Mouse (Mus musculus) heart, embryonic 10.5 days (tissue): ENCODE results near the gene Rpl5. TPM values are rescaled to one million over a fixed set of nuclear protein-coding genes. Genes with fewer than 3 reads are reported as not detected.
"Not testable (repeated sequence)": the region's sequence is repeated elsewhere in the genome, so short reads cannot be mapped to it uniquely, and the experiment has no call there.

Source experiments
- DNase-seq: peaks from one replicate; pipeline ENCODE4 v3.0.0-alpha.2; 2017; ENCODE audit warnings: low spot score
- H3K27ac ChIP-seq: fragments of 300-500 bp; sonication (generic); 2 replicates; pipeline ENCODE4 v1.5.1; 2016; ENCODE audit warnings: mild to moderate bottlenecking
- H3K27me3 ChIP-seq: fragments of 300-500 bp; sonication (generic); 2 replicates; pipeline ENCODE4 v1.6.1; 2016; ENCODE audit warnings: mild to moderate bottlenecking; ENCODE audit not compliant: poor library complexity, insufficient read depth, severe bottlenecking
- H3K36me3 ChIP-seq: fragments of 300-500 bp; sonication (generic); 2 replicates; pipeline ENCODE4 v1.6.1; 2016; ENCODE audit warnings: mild to moderate bottlenecking, moderate library complexity
- H3K4me1 ChIP-seq: fragments of 300-500 bp; sonication (generic); 2 replicates; pipeline ENCODE4 v1.6.1; 2016; ENCODE audit warnings: mild to moderate bottlenecking
- H3K4me3 ChIP-seq: fragments of 300-500 bp; sonication (generic); 2 replicates; pipeline ENCODE4 v1.5.1; 2016; ENCODE audit warnings: mild to moderate bottlenecking, moderate library complexity
- H3K9me3 ChIP-seq: fragments of 300-500 bp; sonication (generic); 2 replicates; pipeline ENCODE4 v1.6.1; 2016; ENCODE audit warnings: mild to moderate bottlenecking, moderate library complexity
- WGBS: fragments of 180-500 bp; shearing (Covaris S2); methylation state at CpG from one replicate; pipeline ENCODE4 v1.1.7; 2016; 5-methylcytosine and 5-hydroxymethylcytosine counted together
- polyA plus RNA-seq: library from polyadenylated mRNA; unstranded; fragments of >200 nt; fragmentation: Nextera tagmentation; extraction: Ambion mirVana; gene quantifications from 2 replicates; pipeline ENCODE4 v1.2.1, GENCODE M21; 2016

Rpl5 gene
- polyA plus RNA-seq, 1 experiment from 2014 or later = 78.8 TPM

- H3K4me1 ChIP-seq = peaks cover 27% of the 10 kb centered on the region
- H3K27me3 ChIP-seq = no peaks in the 10 kb centered on the region
- no peaks in the 10 kb centered on the region for H3K36me3 ChIP-seq
- DNase-seq = peak; percentile 89
- H3K4me3 ChIP-seq = peak overlapping the region; percentile 30; the same call in 1 of the 2 replicates
- WGBS = 43% methylated on average over 7 of the region's 7 CpGs
- H3K27ac ChIP-seq = peak overlapping the region; percentile 75
- no peaks in the 10 kb centered on the region for H3K9me3 ChIP-seq
These were observed 26.4 kb upstream of the Rpl5 start for GRCm38 (mm10) chr5:107873886-107874302.

GRCm38 (mm10) chr5:107874561-107875260, 25.6 kb upstream of the Rpl5 start, which contains the start of gene Evi5:
TSS of gene Evi5 (minus strand) at chr5:107875107.
- H3K27me3 ChIP-seq = no peaks in the 10 kb centered on the region
- H3K4me1 ChIP-seq = peaks cover 27% of the 10 kb centered on the region
- H3K9me3 ChIP-seq = no peaks in the 10 kb centered on the region
- H3K4me3 ChIP-seq = peak within 1 kb of the TSS; percentile 30; the same call in 1 of the 2 replicates
- DNase-seq = peak; percentile 79
- peak within 1 kb of the TSS; percentile 75 for H3K27ac ChIP-seq
- WGBS = 33% methylated on average over 4 of the region's 4 CpGs
- no peaks in the 10 kb centered on the region for H3K36me3 ChIP-seq

- peaks cover 27% of the 10 kb centered on the region for H3K4me1 ChIP-seq
- no peaks in the 10 kb centered on the region for H3K9me3 ChIP-seq
- H3K27me3 ChIP-seq = no peaks in the 10 kb centered on the region
- no peak for DNase-seq
- H3K36me3 ChIP-seq = no peaks in the 10 kb centered on the region
- H3K27ac ChIP-seq = peak overlapping the region; percentile 62; the same call in 1 of the 2 replicates
- H3K4me3 ChIP-seq = no peak overlapping the region
These were observed 25.1 kb upstream of the Rpl5 start for GRCm38 (mm10) chr5:107875261-107875611.

GRCm38 (mm10) chr5:107877053-107877452, 23.2 kb upstream of the Rpl5 start:
- Histone ChIP-seq H3K9me3 (no peaks in the 10 kb centered on the region), H3K27me3 (no peaks in the 10 kb centered on the region), H3K36me3 (no peaks in the 10 kb centered on the region), H3K4me3 (no peak overlapping the region), H3K27ac (no peak overlapping the region), H3K4me1 (peaks cover 27% of the 10 kb centered on the region)
- WGBS = 74% methylated on average over 1 of the region's 1 CpGs
- no peak for DNase-seq

- H3K4me3 ChIP-seq = no peak overlapping the region
- DNase-seq = no peak
- H3K27me3 ChIP-seq = no peaks in the 10 kb centered on the region
- H3K36me3 ChIP-seq = no peaks in the 10 kb centered on the region
- H3K27ac ChIP-seq = no peak overlapping the region
- H3K9me3 ChIP-seq = no peaks in the 10 kb centered on the region
- H3K4me1 ChIP-seq = no peaks in the 10 kb centered on the region
- WGBS = 73% methylated on average over 5 of the region's 5 CpGs
These were observed 19.6 kb upstream of the Rpl5 start for GRCm38 (mm10) chr5:107880710-107881109.

GRCm38 (mm10) chr5:107889994-107890888, 10.1 kb upstream of the Rpl5 start:
- no peaks in the 10 kb centered on the region for H3K36me3 ChIP-seq
- no peaks in the 10 kb centered on the region for H3K9me3 ChIP-seq
- H3K4me1 ChIP-seq = peaks cover 7% of the 10 kb centered on the region; the same call in 1 of the 2 replicates
- no peaks in the 10 kb centered on the region for H3K27me3 ChIP-seq
- H3K27ac ChIP-seq = no peak overlapping the region
- no peak for DNase-seq
- 52% methylated on average over 9 of the region's 9 CpGs for WGBS
- no peak overlapping the region for H3K4me3 ChIP-seq

- not testable (repeated sequence) for H3K27me3 ChIP-seq, H3K9me3 ChIP-seq, DNase-seq, H3K4me3 ChIP-seq, H3K27ac ChIP-seq, H3K4me1 ChIP-seq, H3K36me3 ChIP-seq
- WGBS = 86% methylated on average over 1 of the region's 1 CpGs
These were observed 8.8 kb upstream of the Rpl5 start for GRCm38 (mm10) chr5:107891515-107891914.

- DNase-seq = no peak
- no peaks in the 10 kb centered on the region for H3K27me3 ChIP-seq
- 68% methylated on average over 7 of the region's 7 CpGs for WGBS
These were observed 5.6 kb upstream of the Rpl5 start for GRCm38 (mm10) chr5:107894676-107895075.

GRCm38 (mm10) chr5:107896265-107896664, 4.0 kb upstream of the Rpl5 start:
- no peaks in the 10 kb centered on the region for H3K27me3 ChIP-seq
- H3K4me3 ChIP-seq = no peak overlapping the region
- no peak overlapping the region for H3K27ac ChIP-seq
- no peaks in the 10 kb centered on the region for H3K36me3 ChIP-seq
- H3K4me1 ChIP-seq = no peaks in the 10 kb centered on the region
- H3K9me3 ChIP-seq = no peaks in the 10 kb centered on the region
- DNase-seq = no peak
- WGBS = 66% methylated on average over 1 of the region's 1 CpGs

More at GRCm38 (mm10) chr5:107894676-107895075, 5.6 kb upstream of the Rpl5 start:
- no peak overlapping the region for H3K27ac ChIP-seq
- peaks cover 7% of the 10 kb centered on the region; the same call in 1 of the 2 replicates for H3K4me1 ChIP-seq
- no peaks in the 10 kb centered on the region for H3K9me3 ChIP-seq
- H3K36me3 ChIP-seq = no peaks in the 10 kb centered on the region
- no peak overlapping the region for H3K4me3 ChIP-seq

- Histone ChIP-seq H3K4me3 (peak overlapping the region; percentile 87), H3K4me1 (peaks cover 4% of the 10 kb centered on the region; the same call in 1 of the 2 replicates), H3K27me3 (no peaks in the 10 kb centered on the region), H3K9me3 (no peaks in the 10 kb centered on the region), H3K36me3 (peaks cover 40% of the 10 kb centered on the region), H3K27ac (peak overlapping the region; percentile 95)
- under 1% methylated on average over 23 of the region's 23 CpGs for WGBS
- DNase-seq = no peak
These were observed 813 bp downstream of the Rpl5 start for GRCm38 (mm10) chr5:107901014-107901615.

- Histone ChIP-seq H3K36me3 (peaks cover 71% of the 10 kb centered on the region), H3K9me3 (no peaks in the 10 kb centered on the region), H3K27ac (no peak overlapping the region), H3K4me1 (peaks cover 4% of the 10 kb centered on the region; the same call in 1 of the 2 replicates), H3K4me3 (no peak overlapping the region), H3K27me3 (no peaks in the 10 kb centered on the region)
- 82% methylated on average over 3 of the region's 3 CpGs for WGBS
- DNase-seq = no peak
These were observed 4.0 kb downstream of the Rpl5 start for GRCm38 (mm10) chr5:107904325-107904724.

GRCm38 (mm10) chr5:107908514-107909110, 8.3 kb downstream of the Rpl5 start:
- no peaks in the 10 kb centered on the region for H3K4me1 ChIP-seq
- no peak for DNase-seq
- no peak overlapping the region for H3K27ac ChIP-seq
- no peaks in the 10 kb centered on the region for H3K9me3 ChIP-seq
- H3K36me3 ChIP-seq = peaks cover 63% of the 10 kb centered on the region
- no peaks in the 10 kb centered on the region for H3K27me3 ChIP-seq
- H3K4me3 ChIP-seq = no peak overlapping the region
- WGBS = 70% methylated on average over 2 of the region's 2 CpGs
